Mouse (Mus musculus) E14TG2a.4 (cell line): ENCODE measurements around the gene Nrde2.

Experiments used
- CTCF ChIP-seq: conservative IDR thresholded peaks from 2 replicates; pipeline ENCODE4 v1.5.1; 2014; ENCODE audit warnings: low read length
- NANOG ChIP-seq: IDR thresholded peaks from 2 replicates; pipeline ENCODE4 v1.6.1; 2014; ENCODE audit warnings: borderline replicate concordance, low read length, mixed read lengths
- POU5F1 ChIP-seq: IDR thresholded peaks from 2 replicates; pipeline ENCODE4 v1.6.1; 2014; ENCODE audit warnings: low read length, borderline replicate concordance

- peak; percentile 74 for TF ChIP-seq CTCF
- TF ChIP-seq NANOG: no peak
- no peak for TF ChIP-seq POU5F1
Observed at GRCm38 (mm10) chr12:100182676-100183075, 23.2 kb upstream of the Nrde2 start.
